23 mouse cellular contexts compared by ENCODE assay signal in genomic region chr7:25780021-25780420, GRCm38 (mm10). TPM values are rescaled to one million over a fixed set of nuclear protein-coding genes. Genes with fewer than 3 reads are reported as not detected.
"Had no signal": no experiment of that assay in that cellular context is flagged by ENCODE, and none has a peak within 500 bp of the region (broad histone marks: within the 10 kb centered on the region; RNA-seq: fewer than 3 reads in every experiment).

No protein-coding gene starts in this region.

- ATAC-seq: liver, postnatal 0 days; lung, postnatal 0 days; midbrain, embryonic 15.5 days had no signal

- H3K9ac ChIP-seq: limb, embryonic 12.5 days; limb, embryonic 15.5 days; liver, embryonic 14.5 days; liver, postnatal 0 days; lung, embryonic 14.5 days; midbrain, embryonic 12.5 days; midbrain, embryonic 15.5 days; neural tube, embryonic 12.5 days; neural tube, embryonic 15.5 days had no signal

- H3K36me3 ChIP-seq: midbrain, embryonic 15.5 days; neural tube, embryonic 15.5 days had no signal

- H3K27me3 ChIP-seq: limb, embryonic 12.5 days; limb, embryonic 15.5 days; midbrain, embryonic 12.5 days; midbrain, embryonic 15.5 days; neural tube, embryonic 12.5 days; neural tube, embryonic 15.5 days had no signal

- H3K9me3 ChIP-seq: limb, embryonic 12.5 days; limb, embryonic 15.5 days; midbrain, embryonic 12.5 days; midbrain, embryonic 15.5 days; neural tube, embryonic 12.5 days; neural tube, embryonic 15.5 days had no signal

- H3K4me3 ChIP-seq: left cerebral cortex, adult 2 months; limb, embryonic 12.5 days; limb, embryonic 15.5 days; midbrain, embryonic 12.5 days; midbrain, embryonic 15.5 days; neural tube, embryonic 12.5 days; neural tube, embryonic 15.5 days had no signal

- DNase-seq: kidney, adult 18-20 months; kidney, adult 9 months; kidney, postnatal 14 days; kidney, postnatal 4 days; layer of hippocampus, adult 9-11 months; layer of hippocampus, postnatal 36 days; left cerebral cortex, postnatal 4 days; liver, postnatal 0 days; lung, embryonic 14.5 days; retina, postnatal 1 day; thymus, postnatal 25 days had no signal

- H3K27ac ChIP-seq: left cerebral cortex, adult 2 months; limb, embryonic 12.5 days; liver, embryonic 14.5 days; macrophage; midbrain, embryonic 12.5 days; midbrain, embryonic 15.5 days; neural tube, embryonic 12.5 days; neural tube, embryonic 15.5 days had no signal

- H3K4me2 ChIP-seq: limb, embryonic 12.5 days; limb, embryonic 15.5 days; liver, embryonic 11.5 days; lung, embryonic 14.5 days; midbrain, embryonic 12.5 days; midbrain, embryonic 15.5 days; neural tube, embryonic 12.5 days; neural tube, embryonic 15.5 days had no signal

RNA-seq across cellular contexts. Expression of gene Cyp2s1, which starts 36.7 kb away (rescaled TPM):
- total RNA-seq: megakaryocyte, adult 5-6 weeks had no signal
